Mouse (Mus musculus): ENCODE results near the gene Zbtb43. TPM values are rescaled to one million over a fixed set of nuclear protein-coding genes. Genes with fewer than 3 reads are reported as not detected.

Zbtb43 gene
- polyA plus RNA-seq, 1 experiment: 4.8 TPM

DNA sequence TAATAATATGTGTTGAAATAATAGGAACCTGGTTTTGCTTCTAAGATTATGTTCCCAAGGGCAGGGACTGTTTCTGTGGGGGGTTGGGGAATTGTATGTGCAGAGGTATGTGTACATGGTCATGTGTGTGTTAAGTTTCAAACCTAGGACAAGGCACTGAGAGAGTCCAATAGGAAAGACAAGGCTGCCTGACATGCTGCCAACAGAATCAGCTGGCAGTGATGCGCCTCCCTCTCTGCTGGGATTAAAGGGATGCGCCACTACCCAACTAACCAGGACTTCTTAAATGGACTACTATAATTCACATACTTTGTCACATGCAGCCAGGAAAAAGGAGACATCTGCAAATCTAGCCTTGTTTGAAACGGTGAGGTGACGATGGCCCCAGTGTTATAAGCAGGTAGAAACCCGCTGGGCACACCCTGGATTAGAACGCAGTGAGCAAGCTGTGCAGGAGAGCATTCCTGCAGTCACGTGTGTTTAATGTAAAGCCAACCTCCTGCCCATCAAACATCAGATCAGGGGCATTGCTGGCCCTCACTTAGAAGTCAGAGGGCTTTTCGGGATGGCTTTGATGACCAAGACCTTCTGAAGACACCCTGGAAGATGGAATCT, 33.2 kb downstream of the Zbtb43 start:
- Histone ChIP-seq H3K36me3 (ENCODE audit: control insufficient read depth, insufficient read depth) (no peaks in the 10 kb centered on the region), H3K79me3 (ENCODE audit: low read depth) (peaks cover 3% of the 10 kb centered on the region), H3K79me2 (ENCODE audit: control insufficient read depth, insufficient read depth) (peaks cover 10% of the 10 kb centered on the region), H3K4me3 (ENCODE audit: insufficient read depth, poor library complexity, severe bottlenecking) (no peak overlapping the region), H3K27me3 (ENCODE audit: control insufficient read depth, insufficient read depth, insufficient read length) (peaks cover 5% of the 10 kb centered on the region), H3ac (ENCODE audit: control insufficient read depth, insufficient read length, low read depth) (no peak overlapping the region)
- TF ChIP-seq MYOG (IDR thresholded peaks at IDR 0.05; ENCODE audit: control insufficient read depth, extremely low read depth, insufficient read length): no peak
- TF ChIP-seq CTCF (IDR thresholded peaks at IDR 0.05; ENCODE audit: control insufficient read depth, insufficient read depth, insufficient read length): no peak
- TF ChIP-seq MAX (IDR thresholded peaks at IDR 0.05): no peak
- TF ChIP-seq MYOD1 (IDR thresholded peaks at IDR 0.05; ENCODE audit: control insufficient read depth, insufficient read length, low read depth): no peak
- TF ChIP-seq CEBPB (IDR thresholded peaks at IDR 0.05; ENCODE audit: low read depth): no peak
- TF ChIP-seq USF1 (IDR thresholded peaks at IDR 0.05; ENCODE audit: low read depth): no peak
- no peak for TF ChIP-seq FOSL1 (IDR thresholded peaks at IDR 0.05; ENCODE audit: insufficient read depth, low read length, poor library complexity, severe bottlenecking)

DNA sequence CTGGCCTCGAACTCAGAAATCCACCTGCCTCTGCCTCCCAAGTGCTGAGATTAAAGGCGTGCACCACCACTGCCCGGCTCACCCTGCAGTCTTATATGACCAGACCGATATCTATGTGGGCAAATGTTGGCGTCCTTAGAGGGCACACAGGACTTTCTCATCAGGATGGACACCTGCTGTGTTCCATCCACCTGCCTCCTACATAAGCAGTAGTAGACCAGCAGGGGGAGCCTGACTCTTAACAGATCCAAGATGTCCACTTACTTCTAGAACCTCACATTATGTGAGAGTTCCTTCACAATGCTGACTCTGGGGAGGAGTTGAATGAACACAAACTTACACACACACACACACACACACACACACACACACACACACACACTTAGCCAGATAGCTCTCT, 35.5 kb downstream of the Zbtb43 start:
- Histone ChIP-seq H3K79me2 (ENCODE audit: control insufficient read depth, insufficient read depth) (peaks cover 23% of the 10 kb centered on the region), H3K36me3 (ENCODE audit: control insufficient read depth, insufficient read depth) (no peaks in the 10 kb centered on the region), H3ac (ENCODE audit: control insufficient read depth, insufficient read length, low read depth) (no peak overlapping the region), H3K4me3 (ENCODE audit: insufficient read depth, poor library complexity, severe bottlenecking) (no peak overlapping the region), H3K27me3 (ENCODE audit: control insufficient read depth, insufficient read depth, insufficient read length) (no peaks in the 10 kb centered on the region), H3K79me3 (ENCODE audit: low read depth) (peaks cover 5% of the 10 kb centered on the region)
- TF ChIP-seq CTCF (IDR thresholded peaks at IDR 0.05; ENCODE audit: control insufficient read depth, insufficient read depth, insufficient read length): peak; percentile 46
- TF ChIP-seq MYOG (IDR thresholded peaks at IDR 0.05; ENCODE audit: control insufficient read depth, extremely low read depth, insufficient read length): no peak
- peak; percentile 72 for TF ChIP-seq MYOD1 (IDR thresholded peaks at IDR 0.05; ENCODE audit: control insufficient read depth, insufficient read length, low read depth)

DNA sequence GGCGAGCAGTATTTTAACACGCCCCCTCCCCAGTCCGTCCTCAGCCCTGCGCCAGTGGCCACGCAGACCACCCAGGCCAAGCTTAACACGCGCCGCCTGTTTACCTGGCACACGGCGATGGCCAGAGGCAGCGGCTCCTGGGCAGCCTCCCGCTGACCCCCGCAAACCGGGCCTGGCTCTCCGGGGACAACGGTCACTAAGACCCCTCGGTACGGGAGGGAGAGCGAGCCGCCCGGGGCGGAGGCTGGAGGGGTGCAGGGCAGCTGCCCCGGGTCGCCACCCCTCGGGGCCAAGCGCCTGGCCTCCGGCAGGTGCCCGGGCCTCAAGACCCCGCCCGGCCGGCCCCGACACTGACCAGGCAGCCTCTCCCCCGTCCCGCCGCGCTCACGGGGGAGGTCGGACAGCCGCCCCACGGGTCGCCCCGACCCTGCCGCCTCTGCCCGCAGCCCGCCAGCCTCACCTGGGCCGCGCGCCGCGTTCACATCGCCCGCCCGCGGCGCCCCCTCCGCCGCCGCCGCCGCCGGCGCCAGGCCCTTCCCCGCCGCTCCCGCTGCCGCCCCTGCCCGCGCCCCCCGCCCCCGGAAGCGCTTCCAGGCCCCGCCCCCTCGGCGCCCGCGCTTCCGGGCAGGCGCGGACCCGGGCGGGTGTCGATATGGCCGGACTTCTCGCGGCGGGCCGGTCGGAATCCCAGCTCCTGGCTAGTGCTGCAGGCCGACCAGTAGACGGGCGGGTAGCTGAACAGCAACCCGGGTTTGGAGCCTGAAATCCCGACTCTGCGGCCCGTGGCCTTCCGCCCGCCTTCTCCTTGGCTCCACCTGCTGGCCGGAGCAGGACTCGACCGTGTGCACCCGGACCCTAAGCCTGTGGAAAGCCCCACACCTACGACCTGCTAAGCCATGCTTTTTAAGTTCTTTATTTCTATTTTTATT, 37.3 kb downstream of the Zbtb43 start, which contains the start of gene Zbtb34:
Gene Zbtb34 (minus strand): TSS at position 554 of the 929 bp plus-strand sequence.
- H3K4me3 ChIP-seq (ENCODE audit: insufficient read depth, poor library complexity, severe bottlenecking): peak within 1 kb of the TSS; percentile 89
- H3K36me3 ChIP-seq (ENCODE audit: control insufficient read depth, insufficient read depth): peaks cover 12% of the 10 kb centered on the region
- H3K27me3 ChIP-seq (ENCODE audit: control insufficient read depth, insufficient read depth, insufficient read length): no peaks in the 10 kb centered on the region
- peaks cover 23% of the 10 kb centered on the region for H3K79me2 ChIP-seq (ENCODE audit: control insufficient read depth, insufficient read depth)
- peaks cover 5% of the 10 kb centered on the region for H3K79me3 ChIP-seq (ENCODE audit: low read depth)
- TF ChIP-seq CTCF (IDR thresholded peaks at IDR 0.05; ENCODE audit: control insufficient read depth, insufficient read depth, insufficient read length) (peak; percentile 85), USF1 (IDR thresholded peaks at IDR 0.05; ENCODE audit: low read depth) (no peak)
- H3ac ChIP-seq (ENCODE audit: control insufficient read depth, insufficient read length, low read depth): peak within 1 kb of the TSS; percentile 94

DNA sequence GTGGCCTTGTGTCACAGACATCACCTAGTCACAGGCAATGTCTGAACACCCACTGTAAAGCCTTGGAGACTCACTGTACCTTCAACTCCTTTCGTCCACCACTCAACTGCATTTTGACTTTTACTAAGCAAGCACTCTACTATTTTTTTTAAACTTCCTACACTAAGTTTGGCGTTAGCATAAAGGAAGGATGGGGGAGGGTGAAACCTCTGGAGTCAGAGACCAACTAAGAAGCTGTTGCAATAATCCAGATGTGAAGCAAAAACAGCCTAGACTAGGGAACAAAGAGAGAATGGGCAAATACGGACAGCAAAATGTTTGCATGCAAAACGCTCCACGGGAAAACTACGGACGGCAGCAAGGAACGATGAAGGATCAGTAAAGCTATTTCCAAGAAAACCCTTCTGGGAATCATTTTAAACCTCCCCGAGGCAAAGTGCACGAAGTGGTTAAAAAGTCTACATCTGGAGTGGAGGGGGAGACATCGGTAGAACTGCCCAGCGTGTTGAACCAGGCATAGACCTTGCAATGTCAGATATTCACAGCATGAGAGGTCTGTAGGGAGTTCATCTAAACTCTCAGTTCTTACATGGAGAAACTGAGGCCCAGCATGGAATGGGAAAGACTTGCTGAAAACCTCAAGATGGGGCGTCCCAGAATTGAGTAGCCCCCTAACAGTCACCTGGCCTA, 38.1 kb downstream of the Zbtb43 start:
- Histone ChIP-seq H3K79me2 (ENCODE audit: control insufficient read depth, insufficient read depth) (peaks cover 23% of the 10 kb centered on the region), H3K27me3 (ENCODE audit: control insufficient read depth, insufficient read depth, insufficient read length) (no peaks in the 10 kb centered on the region), H3ac (ENCODE audit: control insufficient read depth, insufficient read length, low read depth) (peak overlapping the region; percentile 93), H3K79me3 (ENCODE audit: low read depth) (peaks cover 5% of the 10 kb centered on the region), H3K4me3 (ENCODE audit: insufficient read depth, poor library complexity, severe bottlenecking) (peak overlapping the region; percentile 89), H3K36me3 (ENCODE audit: control insufficient read depth, insufficient read depth) (peaks cover 15% of the 10 kb centered on the region)
- TF ChIP-seq MYOG (IDR thresholded peaks at IDR 0.05; ENCODE audit: control insufficient read depth, extremely low read depth, insufficient read length) (no peak), CEBPB (IDR thresholded peaks at IDR 0.05; ENCODE audit: low read depth) (no peak), USF1 (IDR thresholded peaks at IDR 0.05; ENCODE audit: low read depth) (no peak), MYOD1 (IDR thresholded peaks at IDR 0.05; ENCODE audit: control insufficient read depth, insufficient read length, low read depth) (no peak), CTCF (IDR thresholded peaks at IDR 0.05; ENCODE audit: control insufficient read depth, insufficient read depth, insufficient read length) (no peak), FOSL1 (IDR thresholded peaks at IDR 0.05; ENCODE audit: insufficient read depth, low read length, poor library complexity, severe bottlenecking) (no peak), MAX (IDR thresholded peaks at IDR 0.05) (no peak)

DNA sequence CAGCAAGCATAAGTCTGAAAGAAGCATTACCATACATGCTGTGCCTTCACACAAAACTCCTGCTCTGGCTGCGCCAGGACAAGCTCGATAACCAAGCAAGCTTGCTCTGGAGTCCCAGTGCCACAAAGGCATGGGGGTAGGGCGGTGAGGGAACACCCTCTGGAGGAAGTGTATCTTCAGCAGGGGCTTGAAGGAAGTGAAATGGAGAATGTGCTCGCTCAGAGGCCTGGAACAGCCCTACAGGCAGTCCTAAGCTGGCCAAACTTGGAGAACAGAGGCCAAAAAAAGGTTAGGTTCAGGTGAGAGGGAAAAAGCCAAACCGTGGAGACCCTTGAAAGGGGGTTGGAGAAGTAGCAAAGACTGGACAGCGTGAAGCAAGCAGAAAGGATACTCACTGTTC, 39.0 kb downstream of the Zbtb43 start:
- TF ChIP-seq MYOD1 (IDR thresholded peaks at IDR 0.05; ENCODE audit: control insufficient read depth, insufficient read length, low read depth) (no peak), CEBPB (IDR thresholded peaks at IDR 0.05; ENCODE audit: low read depth) (no peak), MYOG (IDR thresholded peaks at IDR 0.05; ENCODE audit: control insufficient read depth, extremely low read depth, insufficient read length) (no peak), USF1 (IDR thresholded peaks at IDR 0.05; ENCODE audit: low read depth) (no peak), MAX (IDR thresholded peaks at IDR 0.05) (no peak), CTCF (IDR thresholded peaks at IDR 0.05; ENCODE audit: control insufficient read depth, insufficient read depth, insufficient read length) (no peak), FOSL1 (IDR thresholded peaks at IDR 0.05; ENCODE audit: insufficient read depth, low read length, poor library complexity, severe bottlenecking) (no peak)
- Histone ChIP-seq H3K4me3 (ENCODE audit: insufficient read depth, poor library complexity, severe bottlenecking) (no peak overlapping the region), H3K79me3 (ENCODE audit: low read depth) (peaks cover 5% of the 10 kb centered on the region)

More for the DNA sequence above, 39.0 kb downstream of the Zbtb43 start:
- no peak overlapping the region for H3ac ChIP-seq (ENCODE audit: control insufficient read depth, insufficient read length, low read depth)
- H3K36me3 ChIP-seq (ENCODE audit: control insufficient read depth, insufficient read depth): peaks cover 15% of the 10 kb centered on the region
- H3K27me3 ChIP-seq (ENCODE audit: control insufficient read depth, insufficient read depth, insufficient read length): no peaks in the 10 kb centered on the region
- peaks cover 23% of the 10 kb centered on the region for H3K79me2 ChIP-seq (ENCODE audit: control insufficient read depth, insufficient read depth)

Data from C2C12 (cell line).